Mouse (Mus musculus) heart, embryonic 13.5 days (tissue): ENCODE measurements around the gene Smarca4. TPM values are rescaled to one million over a fixed set of nuclear protein-coding genes. Genes with fewer than 3 reads are reported as not detected.
A peak's percentile ranks its signal among the peaks of the same experiment; 100 is the strongest.

Experiments used
- ATAC-seq: fragments of 200-750 bp; cut with Nextera tagmentation; 2 replicates; pipeline ENCODE4 v1.8.0; 2017; ENCODE audit warnings: moderate TSS enrichment; ENCODE audit not compliant: insufficient number of reproducible peaks, low FRiP score, low TSS enrichment; ENCODE audit errors: extremely low read depth
- H3K27ac ChIP-seq: fragments of 300-500 bp; sonication (generic); replicated peaks from 2 replicates; pipeline ENCODE4 v1.5.1; 2015; ENCODE audit warnings: moderate library complexity, mild to moderate bottlenecking, inconsistent platforms
- H3K27me3 ChIP-seq: fragments of 300-500 bp; sonication (generic); replicated peaks from 2 replicates; pipeline ENCODE4 v1.6.1; 2015; ENCODE audit warnings: mild to moderate bottlenecking, inconsistent platforms
- H3K36me3 ChIP-seq: fragments of 300-500 bp; sonication (generic); 2 replicates; pipeline ENCODE4 v1.6.1; 2015; ENCODE audit warnings: mild to moderate bottlenecking, inconsistent platforms
- H3K4me1 ChIP-seq: fragments of 300-500 bp; sonication (generic); 2 replicates; pipeline ENCODE4 v1.6.1; 2015; ENCODE audit warnings: inconsistent platforms
- H3K4me2 ChIP-seq: fragments of 300-500 bp; sonication (generic); 2 replicates; pipeline ENCODE4 v1.6.1; 2015; ENCODE audit warnings: inconsistent platforms, mild to moderate bottlenecking, moderate library complexity
- H3K4me3 ChIP-seq: fragments of 300-500 bp; sonication (generic); 2 replicates; pipeline ENCODE4 v1.5.1; 2015; ENCODE audit warnings: moderate library complexity, mild to moderate bottlenecking, inconsistent platforms
- H3K9ac ChIP-seq: fragments of 300-500 bp; sonication (generic); 2 replicates; pipeline ENCODE4 v1.6.1; 2015; ENCODE audit warnings: inconsistent platforms, mild to moderate bottlenecking, moderate library complexity
- H3K9me3 ChIP-seq: fragments of 300-500 bp; sonication (generic); 2 replicates; pipeline ENCODE4 v1.6.1; 2016; ENCODE audit warnings: inconsistent platforms
- WGBS: fragments of 180-500 bp; shearing (Covaris S2); methylation state at CpG from one replicate; pipeline ENCODE4 v1.1.7; 2015; ENCODE audit warnings: mixed read lengths; 5-methylcytosine and 5-hydroxymethylcytosine counted together
- polyA plus RNA-seq: library from polyadenylated mRNA; unstranded; fragments of >200 nt; fragmentation: Nextera tagmentation; extraction: Ambion mirVana; gene quantifications from 2 replicates; pipeline ENCODE4 v1.2.1, GENCODE M21; 2015

Gene Smarca4
- polyA plus RNA-seq, 1 experiment from 2014 or later: 57.9 TPM

- H3K27me3 ChIP-seq: no peaks in the 10 kb centered on the region
- H3K36me3 ChIP-seq: peaks cover 99% of the 10 kb centered on the region
- H3K4me1 ChIP-seq: no peaks in the 10 kb centered on the region
- no peak overlapping the region for H3K4me2 ChIP-seq
- no peak for ATAC-seq
- 78% methylated on average over 3 of the region's 3 CpGs for WGBS
- H3K4me3 ChIP-seq: no peak overlapping the region
- H3K9ac ChIP-seq: no peak overlapping the region
- H3K9me3 ChIP-seq: no peaks in the 10 kb centered on the region
- H3K27ac ChIP-seq: no peak overlapping the region
Measured at GRCm38 (mm10) chr9:21736580-21736979, 120.6 kb downstream of the Smarca4 start.

GRCm38 (mm10) chr9:21737188-21737587, 121.2 kb downstream of the Smarca4 start:
- Histone ChIP-seq H3K4me2 (no peak overlapping the region), H3K27me3 (no peaks in the 10 kb centered on the region), H3K4me1 (no peaks in the 10 kb centered on the region), H3K27ac (no peak overlapping the region), H3K9ac (no peak overlapping the region), H3K36me3 (peaks cover 99% of the 10 kb centered on the region), H3K9me3 (no peaks in the 10 kb centered on the region), H3K4me3 (no peak overlapping the region)
- no peak for ATAC-seq
- 94% methylated on average over 10 of the region's 10 CpGs for WGBS

DNA sequence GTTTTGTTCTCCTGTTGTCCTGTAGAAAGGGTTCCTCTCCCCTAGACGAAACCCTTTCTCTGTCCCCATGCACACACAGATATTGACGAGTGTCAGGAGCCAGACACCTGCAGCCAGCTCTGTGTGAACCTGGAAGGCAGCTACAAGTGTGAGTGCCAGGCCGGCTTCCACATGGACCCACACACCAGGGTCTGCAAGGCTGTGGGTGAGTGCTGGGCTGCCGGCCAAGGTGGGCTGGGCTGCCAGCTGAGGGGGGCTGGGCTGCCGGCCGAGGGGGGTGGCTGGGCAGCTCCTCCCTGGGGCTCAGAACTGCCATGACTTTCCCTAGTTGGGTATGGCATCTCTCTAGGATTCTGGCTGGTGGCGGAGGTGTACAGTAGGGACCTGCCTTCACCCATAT, 122.8 kb downstream of the Smarca4 start:
- Histone ChIP-seq H3K36me3 (peaks cover 95% of the 10 kb centered on the region), H3K9ac (no peak overlapping the region), H3K4me2 (no peak overlapping the region), H3K4me1 (no peaks in the 10 kb centered on the region), H3K9me3 (no peaks in the 10 kb centered on the region), H3K4me3 (no peak overlapping the region), H3K27ac (no peak overlapping the region), H3K27me3 (no peaks in the 10 kb centered on the region)
- no peak for ATAC-seq
- WGBS: 71% methylated on average over 7 of the region's 7 CpGs

- H3K9ac ChIP-seq: no peak overlapping the region
- no peaks in the 10 kb centered on the region for H3K27me3 ChIP-seq
- H3K27ac ChIP-seq: no peak overlapping the region
- ATAC-seq: no peak
- peaks cover 95% of the 10 kb centered on the region for H3K36me3 ChIP-seq
- 94% methylated on average over 14 of the region's 14 CpGs for WGBS
- no peak overlapping the region for H3K4me3 ChIP-seq
- H3K9me3 ChIP-seq: no peaks in the 10 kb centered on the region
- H3K4me1 ChIP-seq: no peaks in the 10 kb centered on the region
- H3K4me2 ChIP-seq: no peak overlapping the region
Measured at GRCm38 (mm10) chr9:21740427-21740826, 124.5 kb downstream of the Smarca4 start.

- Histone ChIP-seq H3K4me1 (no peaks in the 10 kb centered on the region), H3K36me3 (peaks cover 95% of the 10 kb centered on the region), H3K27ac (no peak overlapping the region), H3K9me3 (no peaks in the 10 kb centered on the region), H3K4me3 (no peak overlapping the region), H3K27me3 (no peaks in the 10 kb centered on the region), H3K4me2 (no peak overlapping the region), H3K9ac (no peak overlapping the region)
- no peak for ATAC-seq
- whole genome bisulfite sequencing: 89% methylated on average over 11 of the region's 11 CpGs
Measured at GRCm38 (mm10) chr9:21741514-21741913, 125.5 kb downstream of the Smarca4 start.

DNA sequence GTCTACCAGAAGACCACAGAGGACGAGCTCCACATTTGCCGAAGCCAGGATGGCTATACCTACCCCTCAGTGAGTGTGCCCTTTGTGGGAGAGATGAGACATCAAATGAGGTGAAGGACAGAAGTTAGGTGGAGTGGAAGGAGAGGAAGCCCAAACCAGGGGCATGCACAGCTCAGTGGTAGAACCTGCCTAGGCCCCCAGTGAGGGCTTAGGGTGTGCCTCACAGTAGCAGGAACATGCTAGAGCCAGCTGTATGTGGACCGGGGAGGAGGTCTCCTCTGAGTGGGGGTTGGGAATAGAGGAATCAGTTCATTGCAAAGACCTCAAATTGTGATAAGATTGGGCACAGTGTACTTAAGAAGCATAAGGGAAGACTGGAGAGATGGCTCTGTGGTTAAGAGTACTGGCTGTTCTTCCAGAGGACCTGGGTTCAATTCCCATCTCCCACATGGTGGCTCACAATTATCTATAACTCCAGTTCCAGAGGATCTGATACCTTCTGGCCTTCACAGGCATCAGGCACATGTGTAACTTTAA, 131.3 kb downstream of the Smarca4 start:
- 89% methylated on average over 3 of the region's 3 CpGs for WGBS

GRCm38 (mm10) chr9:21748033-21748432, 132.1 kb downstream of the Smarca4 start:
- 9% methylated on average over 7 of the region's 7 CpGs for WGBS

More for the DNA sequence above, 131.3 kb downstream of the Smarca4 start:
- no peaks in the 10 kb centered on the region for H3K9me3 ChIP-seq
- H3K9ac ChIP-seq: peak overlapping the region; percentile 56
- peaks cover 69% of the 10 kb centered on the region for H3K36me3 ChIP-seq
- H3K4me2 ChIP-seq: peak overlapping the region; percentile 50; the same call in 1 of the 2 replicates
- H3K4me1 ChIP-seq: peaks cover 44% of the 10 kb centered on the region
- H3K27ac ChIP-seq: peak overlapping the region; percentile 91
- no peak for ATAC-seq
- H3K27me3 ChIP-seq: no peaks in the 10 kb centered on the region
- no peak overlapping the region for H3K4me3 ChIP-seq

GRCm38 (mm10) chr9:21748491-21748890, 132.5 kb downstream of the Smarca4 start:
- Histone ChIP-seq H3K9ac (peak overlapping the region; percentile 56), H3K36me3 (peaks cover 61% of the 10 kb centered on the region), H3K9me3 (no peaks in the 10 kb centered on the region), H3K4me3 (no peak overlapping the region), H3K27ac (peak overlapping the region; percentile 91), H3K4me2 (peak overlapping the region; percentile 50), H3K4me1 (peaks cover 56% of the 10 kb centered on the region), H3K27me3 (no peaks in the 10 kb centered on the region)
- ATAC-seq: no peak
- WGBS: 67% methylated on average over 10 of the region's 10 CpGs

More at GRCm38 (mm10) chr9:21748033-21748432, 132.1 kb downstream of the Smarca4 start:
- H3K27me3 ChIP-seq: no peaks in the 10 kb centered on the region
- H3K4me2 ChIP-seq: peak overlapping the region; percentile 50
- peak; percentile 60; the same call in 1 of the 2 replicates for ATAC-seq
- peak overlapping the region; percentile 56 for H3K9ac ChIP-seq
- H3K4me1 ChIP-seq: peaks cover 51% of the 10 kb centered on the region
- peak overlapping the region; percentile 91 for H3K27ac ChIP-seq
- peaks cover 62% of the 10 kb centered on the region for H3K36me3 ChIP-seq
- no peak overlapping the region for H3K4me3 ChIP-seq
- H3K9me3 ChIP-seq: no peaks in the 10 kb centered on the region

GRCm38 (mm10) chr9:21749382-21750118, 133.6 kb downstream of the Smarca4 start:
- ATAC-seq: no peak
- Histone ChIP-seq H3K27ac (no peak overlapping the region), H3K4me2 (no peak overlapping the region), H3K4me3 (no peak overlapping the region), H3K4me1 (peaks cover 66% of the 10 kb centered on the region), H3K9ac (no peak overlapping the region), H3K9me3 (no peaks in the 10 kb centered on the region), H3K36me3 (peaks cover 50% of the 10 kb centered on the region), H3K27me3 (no peaks in the 10 kb centered on the region)
- WGBS: 89% methylated on average over 6 of the region's 6 CpGs

GRCm38 (mm10) chr9:21750370-21750769, 134.4 kb downstream of the Smarca4 start:
- Histone ChIP-seq H3K9ac (no peak overlapping the region), H3K36me3 (peaks cover 47% of the 10 kb centered on the region), H3K4me3 (no peak overlapping the region), H3K4me1 (peaks cover 73% of the 10 kb centered on the region), H3K27me3 (no peaks in the 10 kb centered on the region), H3K9me3 (no peaks in the 10 kb centered on the region), H3K27ac (no peak overlapping the region), H3K4me2 (no peak overlapping the region)
- 76% methylated on average over 3 of the region's 3 CpGs for WGBS
- ATAC-seq: no peak

- 0 out of 2 replicates have a peak overlapping the region, but pooled peaks have one; percentile 29 for H3K27ac ChIP-seq
- WGBS: 57% methylated on average over 6 of the region's 6 CpGs
- no peak overlapping the region for H3K4me2 ChIP-seq
- 0 out of 2 replicates have a peak overlapping the region, but pooled peaks have one; percentile 40 for H3K9ac ChIP-seq
- ATAC-seq: no peak
- no peaks in the 10 kb centered on the region for H3K27me3 ChIP-seq
- H3K9me3 ChIP-seq: no peaks in the 10 kb centered on the region
- no peak overlapping the region for H3K4me3 ChIP-seq
- H3K4me1 ChIP-seq: peaks cover 73% of the 10 kb centered on the region
- H3K36me3 ChIP-seq: peaks cover 45% of the 10 kb centered on the region
Measured at GRCm38 (mm10) chr9:21751347-21751746, 135.4 kb downstream of the Smarca4 start.
